Mouse (Mus musculus) effector memory CD4-positive, alpha-beta T cell, adult 7 months (primary cell): ENCODE results near the gene Rtp3. TPM values are rescaled to one million over a fixed set of nuclear protein-coding genes. Genes with fewer than 3 reads are reported as not detected.

Experiments used
- polyA plus RNA-seq: library from polyadenylated mRNA; unstranded; fragments of 100-300 nt; shearing (Covaris generic); gene quantifications from one replicate; pipeline ENCODE4 v1.2.1, GENCODE M21; 2017

Rtp3 gene
- polyA plus RNA-seq: not detected

GRCm38 (mm10) chr9:110990204-110990603, at the start of gene Rtp3:
Gene Rtp3, minus strand, starts transcription at chr9:110990583.

DNA sequence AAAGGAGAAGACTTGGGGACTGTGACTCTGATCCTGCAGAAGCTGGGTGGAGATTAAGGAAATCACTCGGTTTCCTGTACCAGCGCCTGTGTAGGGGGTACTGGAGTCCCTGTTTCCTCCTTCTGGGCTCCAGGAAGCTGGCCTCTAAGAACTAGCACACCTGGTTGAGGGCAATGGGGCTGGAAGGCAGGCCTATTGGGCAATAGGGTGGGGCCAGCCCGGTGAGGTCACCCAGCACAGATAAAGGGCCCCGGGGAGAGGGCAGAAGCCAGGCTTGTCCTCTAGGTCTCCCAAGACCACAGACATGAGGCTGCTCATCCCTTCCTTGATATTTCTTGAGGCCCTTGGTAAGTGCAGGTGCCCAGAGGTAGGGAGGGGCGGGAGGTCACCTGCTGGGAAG, 28.6 kb upstream of the Rtp3 start, which contains the start of gene Ltf:
Gene Ltf, plus strand, starts transcription at position 250 of the 400 bp plus-strand sequence.

GRCm38 (mm10) chr9:110951397-110951796, 39.0 kb downstream of the Rtp3 start, which contains the start of gene Lrrc2:
Gene Lrrc2, plus strand, starts transcription at chr9:110951545.

DNA sequence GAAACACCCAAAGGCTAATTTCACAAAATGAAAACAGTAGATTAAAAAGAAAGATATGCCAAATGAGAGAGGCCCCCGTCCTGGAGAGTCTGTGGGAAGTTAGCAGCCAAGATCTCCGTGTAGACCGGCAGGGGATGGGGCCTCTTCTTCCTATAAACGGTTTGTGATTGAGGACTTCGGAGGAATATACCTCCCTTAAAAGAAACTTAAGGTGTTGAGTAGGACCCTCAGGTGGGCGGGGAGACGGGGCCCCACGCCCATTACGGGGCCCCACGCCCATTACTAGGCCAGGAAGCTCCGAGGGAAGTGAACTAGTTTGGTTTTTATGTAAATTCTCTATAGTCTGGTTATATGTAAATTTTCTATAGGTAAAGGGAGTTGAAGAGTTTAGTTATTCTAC, 44.5 kb downstream of the Rtp3 start, which contains the start of gene Tdgf1:
Gene Tdgf1, minus strand, starts transcription at position 233 of the 400 bp plus-strand sequence.

Other genes with a start within 250 kb of the Rtp3 start
- not detected for gene Myl3, start 248.7 kb downstream of the Rtp3 start, polyA plus RNA-seq
- gene Pth1r, start 243.4 kb downstream of the Rtp3 start, polyA plus RNA-seq: 0.34 TPM
- not detected for gene Prss42, start 192.4 kb downstream of the Rtp3 start, polyA plus RNA-seq
- 0.91 TPM for gene Prss44, start 176.6 kb downstream of the Rtp3 start, polyA plus RNA-seq
- 0.38 TPM for gene Prss43, start 163.9 kb downstream of the Rtp3 start, polyA plus RNA-seq
- not detected for gene Prss45, start 156.0 kb downstream of the Rtp3 start, polyA plus RNA-seq
- gene Prss46, start 146.1 kb downstream of the Rtp3 start, polyA plus RNA-seq: not detected
- not detected for gene Prss50, start 132.6 kb downstream of the Rtp3 start, polyA plus RNA-seq
- gene Als2cl, start 110.7 kb downstream of the Rtp3 start, polyA plus RNA-seq: 21.2 TPM
- gene Tmie, start 110.5 kb downstream of the Rtp3 start, polyA plus RNA-seq: 0.79 TPM
- not detected for gene Fam240a, start 73.7 kb downstream of the Rtp3 start, polyA plus RNA-seq
- 0.88 TPM for gene Tdgf1, start 44.4 kb downstream of the Rtp3 start, polyA plus RNA-seq
- not detected for gene Lrrc2, start 39.0 kb downstream of the Rtp3 start, polyA plus RNA-seq
- gene Ltf, start 28.7 kb upstream of the Rtp3 start, polyA plus RNA-seq: not detected
- 17.9 TPM for gene Ccrl2, start 66.9 kb upstream of the Rtp3 start, polyA plus RNA-seq
- 40.4 TPM for gene Lrrfip2, start 127.0 kb upstream of the Rtp3 start, polyA plus RNA-seq